Mouse (Mus musculus): ENCODE data around the gene Fgr. TPM values are rescaled to one million over a fixed set of nuclear protein-coding genes. Genes with fewer than 3 reads are reported as not detected.
A peak's percentile ranks its signal among the peaks of the same experiment; 100 is the strongest.

The Fgr gene
- total RNA-seq, 2 experiments from 2014 or later, result 0.06 TPM; not detected in 1

DNA sequence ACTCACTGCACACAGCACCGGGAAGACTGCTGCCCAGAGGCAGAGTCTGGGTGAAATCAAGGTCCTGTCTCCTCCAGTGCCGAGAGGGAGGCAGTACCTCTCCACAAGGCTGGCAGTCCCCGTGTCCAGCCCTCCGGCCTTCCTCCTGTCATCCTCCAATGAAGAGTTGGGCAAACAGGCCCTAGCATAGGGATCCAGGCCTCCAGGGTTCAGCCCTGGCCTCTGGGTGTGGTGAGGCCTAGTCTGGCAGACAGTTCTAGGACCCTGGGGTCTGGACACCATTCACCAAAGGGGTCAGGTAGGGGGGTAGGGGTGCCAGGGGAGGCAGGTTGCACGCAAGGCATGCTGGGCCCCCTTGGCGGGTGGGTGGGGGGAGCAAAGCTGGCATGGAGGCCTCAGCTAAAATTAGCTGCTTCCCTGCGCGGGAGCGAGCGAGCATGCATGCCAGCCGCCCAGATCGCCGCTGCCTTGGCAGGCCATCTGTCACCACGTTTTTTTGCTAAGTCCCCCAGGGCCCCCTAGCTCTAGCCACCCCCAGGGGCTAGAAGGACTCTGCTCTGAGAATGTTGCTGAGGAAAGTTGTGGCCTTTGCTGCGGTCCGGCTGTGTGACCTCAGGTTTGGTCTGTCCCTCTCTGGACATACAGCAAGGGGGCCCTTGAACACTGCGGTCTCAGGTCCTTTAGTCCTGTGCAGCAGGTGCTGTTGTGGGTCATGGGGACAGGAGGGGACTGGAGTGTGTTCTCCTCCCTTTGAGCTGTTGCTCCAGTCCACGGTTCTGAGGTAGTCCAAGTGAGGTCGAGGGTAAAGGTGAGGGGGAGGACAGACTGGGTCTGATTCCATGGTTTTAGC, 75.4 kb downstream of the Fgr start:
- intact Hi-C loops (cut with DNase I), result no loop called here
- no peak for TF ChIP-seq CTCF (IDR thresholded peaks at IDR 0.05)
- DNase-seq, result peak; percentile 79
- Histone ChIP-seq H3K27ac (peak overlapping the region; percentile 94), H3K4me3 (peak overlapping the region; percentile 51)

- TF ChIP-seq CTCF (IDR thresholded peaks at IDR 0.05), result no peak
- H3K27ac ChIP-seq, result peak overlapping the region; percentile 94
- DNase-seq, result peak; percentile 66
- intact Hi-C loops (cut with DNase I), result no loop called here
- H3K4me3 ChIP-seq, result peak overlapping the region; percentile 51
Measured at GRCm38 (mm10) chr4:133050196-133050836, 76.4 kb downstream of the Fgr start.

DNA sequence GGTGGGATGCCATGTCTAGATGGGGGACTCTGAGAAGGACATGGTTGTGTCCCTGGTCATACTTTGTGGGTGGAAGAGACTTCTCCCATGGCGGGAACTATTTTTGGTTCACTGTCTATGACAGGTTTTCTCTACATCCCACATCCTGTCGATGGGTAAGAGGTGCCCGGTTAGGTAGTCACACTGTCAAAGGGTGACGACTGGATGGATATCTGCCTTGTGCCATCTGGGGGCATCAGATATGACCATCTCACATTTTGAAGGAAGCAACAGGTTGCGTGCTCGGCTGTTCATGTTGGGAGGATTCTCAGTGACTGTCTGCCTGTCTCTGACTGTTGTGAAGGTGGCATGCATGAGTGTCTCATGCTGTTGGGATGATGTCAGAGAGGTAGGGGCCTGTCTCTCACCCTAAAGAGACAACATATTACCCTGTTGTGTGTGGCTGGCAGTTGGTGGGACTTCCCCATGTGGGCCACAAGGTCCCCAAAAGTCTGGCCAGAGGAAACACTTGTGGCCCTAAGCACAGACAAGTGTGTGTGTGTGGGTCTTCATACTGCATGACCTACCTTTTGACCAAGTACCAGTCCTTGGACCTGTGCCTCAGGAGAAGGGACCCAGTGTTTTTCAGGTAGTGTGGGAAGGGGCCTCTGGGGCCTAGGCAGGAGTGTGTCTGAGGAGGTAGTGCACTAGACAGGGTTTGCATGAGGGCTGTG, 77.1 kb downstream of the Fgr start:
- no peak for TF ChIP-seq CTCF (IDR thresholded peaks at IDR 0.05)
- intact Hi-C loops (cut with DNase I), result no loop called here
- DNase-seq, result no peak
- Histone ChIP-seq H3K27ac (peak overlapping the region; percentile 94), H3K4me3 (peak overlapping the region; percentile 38)

DNA sequence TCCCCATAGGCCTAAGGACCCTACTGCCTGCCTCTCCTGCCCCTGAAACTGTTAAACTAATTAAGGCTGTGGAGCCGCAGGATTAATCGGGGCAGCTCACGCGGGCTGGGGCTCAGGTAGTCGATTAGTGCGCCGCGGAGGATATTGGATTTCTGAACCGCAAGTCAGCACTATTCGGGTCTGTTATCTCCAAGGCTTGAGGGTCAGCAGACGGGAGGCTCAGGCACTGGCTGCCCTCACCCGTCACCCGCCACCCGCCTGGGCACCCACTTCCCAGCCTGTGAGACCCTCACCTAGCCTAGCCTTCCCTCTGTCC, 77.6 kb downstream of the Fgr start:
- Histone ChIP-seq H3K27ac (peak overlapping the region; percentile 94), H3K4me3 (peak overlapping the region; percentile 38)
- DNase-seq, result peak; percentile 31
- intact Hi-C loops (cut with DNase I), result no loop called here
- TF ChIP-seq CTCF (IDR thresholded peaks at IDR 0.05), result no peak

Other genes starting within 250 kb of the Fgr start
- gene Xkr8, start 241.5 kb upstream of the Fgr start, total RNA-seq (2021), result under 1 TPM; 0.54 to 0.70 TPM
- under 1 TPM; 0.47 to 0.66 TPM for gene Smpdl3b, start 216.8 kb upstream of the Fgr start, total RNA-seq (2021)
- 10 to 100 TPM; 14.2 to 16.3 TPM for gene Rpa2, start 205.8 kb upstream of the Fgr start, total RNA-seq (2021)
- under 1 TPM; 0.69 to 0.70 TPM for gene Themis2, start 177.7 kb upstream of the Fgr start, total RNA-seq (2021)
- 10 to 100 TPM; 13.6 to 14.8 TPM for gene Ppp1r8, start 130.9 kb upstream of the Fgr start, total RNA-seq (2021)
- gene Stx12, start 89.6 kb upstream of the Fgr start, total RNA-seq (2021), result 10 to 100 TPM; 24.1 to 25.7 TPM
- gene Fam76a, start 51.5 kb upstream of the Fgr start, total RNA-seq (2021), result 10 to 100 TPM; 23.5 to 29.9 TPM
- 10 to 100 TPM; 30.2 to 55.1 TPM for gene Ahdc1, start 37.2 kb downstream of the Fgr start, total RNA-seq (2021)
- gene Wasf2, start 156.4 kb downstream of the Fgr start, total RNA-seq (2021), result 10 to 100 TPM; 34.9 to 35.6 TPM
- under 1 TPM in 1 of 2 experiments, not detected in 1; 0.26 TPM for gene Cd164l2, start 238.0 kb downstream of the Fgr start, total RNA-seq (2021)
- gene Gpr3, start 238.4 kb downstream of the Fgr start, total RNA-seq (2021), result not detected